Mouse (Mus musculus) liver (tissue): Measurements from ENCODE around the gene Kcnk15.

ENCODE experiments used
- DNase-seq: peaks from one replicate; pipeline ENCODE4 v3.0.0-alpha.2; 2020; ENCODE audit warnings: mixed read lengths

Kcnk15 gene

DNA sequence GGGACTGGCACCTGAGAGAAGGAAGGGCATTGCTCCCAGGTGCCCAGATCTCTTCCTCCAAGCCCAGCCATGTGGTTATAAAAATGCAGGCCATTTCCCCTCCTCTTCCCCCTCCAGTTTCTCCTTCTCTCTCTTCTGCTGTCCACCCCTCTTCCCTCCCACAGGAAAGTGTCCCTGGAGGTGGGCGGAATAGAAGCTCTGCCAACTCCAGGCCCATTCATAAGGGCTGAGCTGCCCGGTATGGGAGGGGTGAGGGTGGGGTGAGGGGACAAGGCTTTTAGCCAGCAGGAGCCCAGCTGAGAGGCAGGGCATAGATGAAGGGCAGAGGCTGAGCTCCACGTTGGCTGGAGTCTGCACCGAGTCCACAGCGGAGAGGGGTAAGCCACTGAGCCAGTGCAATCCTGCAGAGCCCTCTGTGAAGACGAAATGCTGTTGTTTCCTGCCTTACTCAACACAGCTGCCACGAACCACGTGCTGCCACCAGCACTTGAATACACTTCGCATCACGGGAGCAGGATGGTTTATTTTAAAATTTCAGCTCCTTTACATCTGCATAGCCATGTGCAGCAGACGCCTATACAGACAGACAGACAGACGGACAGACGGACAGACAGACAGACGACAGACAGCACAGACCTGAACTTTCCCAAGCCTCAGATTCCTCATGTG is 23.5 kb downstream of the Kcnk15 start:
- no peak for DNase-seq

- no peak for DNase-seq
Measured at GRCm38 (mm10) chr2:163880891-163881290, 27.4 kb downstream of the Kcnk15 start.

DNA sequence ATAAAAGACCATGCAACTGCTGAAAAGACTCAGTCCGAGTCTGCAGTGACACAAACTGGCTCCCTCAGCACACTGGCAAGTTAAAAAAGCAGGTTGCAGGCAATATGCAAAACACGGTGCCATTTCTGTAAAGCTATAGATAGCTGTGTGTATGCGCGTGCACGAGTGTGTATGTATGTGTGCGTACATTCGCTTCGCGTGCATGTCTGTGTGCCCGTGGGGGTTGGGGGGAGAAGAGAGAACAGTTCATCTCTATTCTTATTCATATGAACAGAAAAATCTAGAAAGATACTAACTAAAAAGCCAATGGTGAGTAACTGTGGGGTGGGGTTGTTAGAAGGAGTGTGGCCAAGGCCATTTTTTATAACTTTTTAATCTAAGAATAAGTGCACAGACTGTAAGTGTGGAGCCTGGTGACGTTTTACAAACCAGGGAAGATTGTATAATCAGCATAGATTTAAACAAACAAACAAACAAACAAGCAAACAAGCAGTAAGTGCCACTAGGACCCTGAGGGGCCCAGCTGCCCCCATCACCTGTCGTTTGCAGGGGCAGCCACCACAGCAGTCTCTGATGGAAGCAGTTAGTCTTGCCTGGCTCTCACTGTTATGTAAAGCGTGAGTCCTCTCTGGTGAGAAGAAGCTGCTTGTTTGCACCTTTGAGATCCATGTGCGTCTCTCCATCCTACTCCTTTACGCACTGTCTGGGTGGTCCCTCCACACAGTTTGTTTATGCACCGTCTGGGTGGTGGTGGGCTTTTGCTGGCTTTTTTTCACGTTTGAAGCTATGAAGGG is 29.6 kb downstream of the Kcnk15 start:
- DNase-seq: no peak

- DNase-seq: peak; percentile 44
Measured at GRCm38 (mm10) chr2:163889411-163889810, 36.0 kb downstream of the Kcnk15 start.

- no peak for DNase-seq
Measured at GRCm38 (mm10) chr2:163890586-163890985, 37.1 kb downstream of the Kcnk15 start.

- no peak for DNase-seq
Measured at GRCm38 (mm10) chr2:163891271-163891670, 37.8 kb downstream of the Kcnk15 start.

DNA sequence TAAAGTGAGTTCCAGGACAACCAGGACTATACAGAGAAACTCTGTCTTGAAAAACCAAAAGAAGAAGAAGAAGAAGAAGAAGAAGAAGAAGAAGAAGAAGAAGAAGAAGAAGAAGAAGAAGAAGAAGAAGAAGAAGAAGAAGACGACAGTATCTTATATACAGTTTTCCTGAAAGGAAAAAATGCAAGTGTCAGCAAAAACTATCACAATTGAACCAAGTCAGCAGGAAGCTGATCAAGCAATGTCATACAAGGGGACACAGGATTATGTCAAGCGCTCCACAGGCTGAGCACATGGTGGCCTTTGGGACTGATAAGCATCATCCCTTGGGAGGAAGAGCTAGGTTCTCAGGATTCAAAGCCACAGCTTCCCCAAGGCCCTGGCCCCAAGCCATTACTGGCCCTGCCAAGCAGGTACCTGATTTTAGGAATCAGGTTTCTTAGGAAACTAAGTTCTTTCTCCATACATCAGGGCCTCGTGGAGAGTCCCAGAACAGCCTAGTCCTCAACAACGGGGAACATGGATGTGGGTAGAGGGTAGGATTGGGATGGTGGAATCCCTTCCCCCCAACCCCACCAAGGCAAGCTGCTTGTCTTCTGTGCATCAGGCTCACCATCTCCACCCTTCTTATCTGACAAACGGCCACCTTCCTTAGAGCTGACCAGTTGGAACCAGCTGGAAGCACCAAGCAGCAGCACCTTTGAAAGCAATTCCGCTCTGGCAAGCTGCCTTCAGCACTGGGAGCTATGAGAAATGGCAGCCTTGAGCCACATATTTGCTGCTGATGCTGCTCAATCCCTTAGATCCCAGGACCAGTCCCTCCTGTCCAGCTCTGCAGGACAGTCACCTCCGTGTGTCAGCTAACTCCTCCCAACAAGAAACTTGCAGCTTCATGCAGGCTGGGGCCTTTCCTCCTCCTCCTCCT is 40.3 kb downstream of the Kcnk15 start:
- no peak for DNase-seq

GRCm38 (mm10) chr2:163895156-163895555 is 41.7 kb downstream of the Kcnk15 start:
- DNase-seq: no peak

GRCm38 (mm10) chr2:163897026-163897425 is 43.6 kb downstream of the Kcnk15 start:
- DNase-seq: no peak

GRCm38 (mm10) chr2:163897988-163898535 is 44.6 kb downstream of the Kcnk15 start:
- no peak for DNase-seq

- no peak for DNase-seq
Measured at GRCm38 (mm10) chr2:163899910-163900411, 46.5 kb downstream of the Kcnk15 start.

- no peak for DNase-seq
Measured at GRCm38 (mm10) chr2:163901043-163901442, 47.6 kb downstream of the Kcnk15 start.

DNA sequence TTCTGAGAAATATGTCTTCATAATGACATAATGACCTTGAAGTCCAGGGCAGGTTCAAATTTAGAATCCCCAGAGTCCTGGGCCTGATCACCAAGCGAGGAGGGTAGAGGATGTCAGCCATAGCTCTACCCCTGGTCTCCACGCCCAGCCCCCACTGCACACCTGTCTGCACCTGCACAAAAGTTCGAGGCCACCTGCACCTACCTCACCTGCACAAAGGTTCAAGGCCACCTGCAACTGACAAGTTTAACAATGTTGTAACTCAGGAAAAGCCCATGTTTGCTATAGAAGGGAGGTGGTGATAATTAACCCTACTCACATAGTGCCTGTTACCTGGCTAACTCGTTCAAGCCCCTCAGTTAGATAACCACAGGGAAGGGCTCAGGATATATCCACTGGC is 49.0 kb downstream of the Kcnk15 start:
- no peak for DNase-seq

DNA sequence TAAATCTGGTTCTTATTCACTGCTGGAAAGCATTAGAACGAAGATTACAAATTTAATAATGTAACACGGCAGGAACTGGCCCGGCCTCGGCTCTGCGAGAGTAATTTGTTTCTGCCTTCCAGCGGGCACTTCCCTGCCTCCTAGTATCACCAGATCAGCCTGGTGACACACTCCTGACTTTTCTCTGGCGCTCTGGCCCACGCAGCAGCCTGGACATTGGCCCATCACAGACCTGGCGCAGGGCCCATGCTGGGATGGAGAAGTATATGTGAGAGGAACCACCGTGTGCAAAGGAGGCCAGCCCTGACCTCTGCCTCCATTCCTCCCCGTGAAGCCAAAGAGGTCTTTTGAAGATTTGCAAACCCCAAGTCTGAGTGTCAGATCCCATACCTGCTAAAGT is 50.0 kb downstream of the Kcnk15 start:
- DNase-seq: no peak

- no peak for DNase-seq
Measured at GRCm38 (mm10) chr2:163904323-163904722, 50.9 kb downstream of the Kcnk15 start.

- no peak for DNase-seq
Measured at GRCm38 (mm10) chr2:163907131-163907530, 53.7 kb downstream of the Kcnk15 start.
